Mouse (Mus musculus) splenic B cell, adult 2 months (primary cell): Measurements from ENCODE around the gene Ptpa.
A peak's percentile ranks its signal among the peaks of the same experiment; 100 is the strongest.

Experiments
- DNase-seq: peaks from one replicate; pipeline ENCODE4 v3.0.0-alpha.2; 2011; ENCODE audit warnings: low read depth, low spot score
- H3K27me3 ChIP-seq: 2 replicates; pipeline ENCODE4 v1.6.1; 2012; ENCODE audit warnings: mild to moderate bottlenecking, low read length, moderate library complexity, mixed read lengths; ENCODE audit not compliant: control insufficient read depth, poor library complexity, insufficient read depth, severe bottlenecking
- H3K36me3 ChIP-seq: 2 replicates; pipeline ENCODE4 v1.6.1; 2012; ENCODE audit warnings: mild to moderate bottlenecking, low read length, moderate library complexity, mixed read lengths; ENCODE audit not compliant: control insufficient read depth, poor library complexity, insufficient read depth, severe bottlenecking

Ptpa gene

DNA sequence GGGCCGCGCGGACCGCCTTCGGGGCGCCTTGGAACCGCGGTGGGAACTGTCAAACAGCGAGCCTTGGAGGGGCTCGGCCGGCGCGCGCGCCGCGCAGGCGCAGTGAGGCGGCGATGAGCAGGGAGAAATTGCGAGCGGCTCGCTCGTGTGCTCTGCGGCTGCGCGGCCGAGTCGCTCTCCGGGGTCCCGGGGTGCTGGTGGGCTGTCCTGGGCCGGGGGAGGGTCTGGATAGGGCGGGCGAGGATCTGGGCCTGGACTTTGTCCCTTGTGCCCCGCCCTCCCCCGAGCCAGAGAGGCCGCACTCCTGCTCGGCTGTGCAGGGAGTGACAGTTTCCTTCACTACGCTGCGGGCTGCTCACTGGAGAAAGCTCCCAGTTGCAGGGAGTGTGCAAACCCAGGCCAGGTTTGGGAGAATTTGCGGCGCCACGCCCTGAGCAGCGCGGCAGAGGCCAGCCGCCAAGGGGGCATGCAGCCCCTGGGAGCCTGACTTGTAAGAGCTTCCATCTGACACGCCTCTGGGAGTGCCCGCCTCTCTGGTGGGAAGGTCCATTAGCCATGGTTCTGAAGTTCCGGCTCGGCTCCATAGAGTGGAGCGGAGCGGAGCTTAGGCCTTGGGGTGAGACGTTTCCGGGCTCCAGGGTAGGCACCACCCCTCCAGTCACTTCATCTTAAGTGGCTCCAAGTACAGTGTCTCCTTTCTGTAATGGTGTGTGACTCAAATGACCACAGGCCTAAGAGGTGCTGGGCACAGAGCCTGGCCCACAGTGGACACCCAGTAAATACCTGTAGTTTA is 23.1 kb upstream of the Ptpa start:
- Histone ChIP-seq H3K36me3 (no peaks in the 10 kb centered on the region; the same call in 1 of the 2 replicates), H3K27me3 (no peaks in the 10 kb centered on the region)
- DNase-seq: peak; percentile 81

DNA sequence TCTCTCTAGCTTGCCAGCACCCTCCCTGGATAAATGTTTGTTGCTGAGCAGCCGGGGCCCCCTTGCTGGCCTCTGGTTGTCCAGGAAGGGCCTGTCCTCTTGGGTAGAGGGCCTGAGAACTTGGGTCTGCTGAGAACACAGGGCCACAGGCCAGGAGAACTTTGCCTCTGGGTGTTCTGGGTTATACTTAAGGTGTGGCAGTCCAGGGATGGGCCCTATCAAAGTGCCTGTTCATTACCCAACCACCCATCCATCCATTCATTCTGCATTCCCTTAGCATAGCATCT is 22.5 kb upstream of the Ptpa start:
- H3K36me3 ChIP-seq: no peaks in the 10 kb centered on the region; the same call in 1 of the 2 replicates
- no peak for DNase-seq
- no peaks in the 10 kb centered on the region for H3K27me3 ChIP-seq

DNA sequence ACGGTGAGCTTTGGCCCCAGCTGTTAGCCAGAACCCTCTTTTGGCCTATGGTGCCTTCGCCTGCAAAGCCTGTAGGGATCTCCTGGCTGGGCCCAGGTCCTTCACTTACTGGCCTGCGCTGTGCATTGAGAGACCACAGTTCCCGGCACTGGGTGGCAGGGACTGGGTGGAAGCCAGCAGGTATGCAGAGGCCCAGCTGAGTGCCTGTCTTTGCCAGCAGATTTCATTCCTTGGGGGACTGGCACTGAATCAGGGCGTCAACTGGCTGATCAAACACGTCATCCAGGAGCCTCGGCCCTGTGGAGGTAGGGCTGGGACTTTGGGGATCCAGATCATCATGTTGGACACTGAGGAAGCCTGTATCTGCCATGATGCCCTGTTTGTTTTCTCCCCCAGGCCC is 20.1 kb upstream of the Ptpa start:
- Histone ChIP-seq H3K36me3 (no peaks in the 10 kb centered on the region; the same call in 1 of the 2 replicates), H3K27me3 (no peaks in the 10 kb centered on the region)
- no peak for DNase-seq

GRCm38 (mm10) chr2:30396246-30396645 is 19.6 kb upstream of the Ptpa start:
- H3K27me3 ChIP-seq: no peaks in the 10 kb centered on the region
- H3K36me3 ChIP-seq: no peaks in the 10 kb centered on the region; the same call in 1 of the 2 replicates
- DNase-seq: no peak

DNA sequence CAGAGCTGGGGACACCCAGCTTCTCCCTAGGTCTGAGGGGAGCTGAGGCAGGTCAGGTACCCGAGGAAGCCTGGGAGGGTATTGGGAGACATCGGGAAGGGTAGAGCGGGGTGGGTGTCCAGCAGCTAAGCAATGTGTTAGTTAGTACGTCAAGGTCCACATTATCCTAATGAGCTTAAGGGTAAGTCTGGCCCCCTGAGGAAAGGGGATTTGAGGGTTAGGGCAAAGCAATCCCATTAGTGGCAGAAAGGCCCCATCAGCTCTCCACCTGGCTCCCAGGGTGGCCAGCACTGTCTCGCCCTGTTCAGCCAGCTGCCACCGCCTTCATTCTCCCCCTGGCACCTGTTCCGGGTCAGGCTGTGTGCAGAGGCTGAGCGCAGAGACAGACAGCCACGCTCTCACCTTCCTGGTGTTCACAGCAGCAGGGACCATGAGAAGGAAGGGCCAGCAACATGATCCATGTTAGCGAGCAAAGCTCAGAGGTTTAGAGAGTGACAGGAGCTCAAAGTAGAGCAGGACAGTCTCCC is 17.8 kb upstream of the Ptpa start:
- Histone ChIP-seq H3K36me3 (no peaks in the 10 kb centered on the region; the same call in 1 of the 2 replicates), H3K27me3 (no peaks in the 10 kb centered on the region)
- DNase-seq: no peak

- no peak for DNase-seq
- Histone ChIP-seq H3K36me3 (no peaks in the 10 kb centered on the region; the same call in 1 of the 2 replicates), H3K27me3 (no peaks in the 10 kb centered on the region)
Measured at GRCm38 (mm10) chr2:30399191-30400171, 16.4 kb upstream of the Ptpa start.

GRCm38 (mm10) chr2:30401581-30401980 is 14.3 kb upstream of the Ptpa start:
- Histone ChIP-seq H3K27me3 (no peaks in the 10 kb centered on the region), H3K36me3 (no peaks in the 10 kb centered on the region; the same call in 1 of the 2 replicates)
- no peak for DNase-seq

- no peaks in the 10 kb centered on the region for H3K27me3 ChIP-seq
- H3K36me3 ChIP-seq: no peaks in the 10 kb centered on the region; the same call in 1 of the 2 replicates
- DNase-seq: no peak
Measured at GRCm38 (mm10) chr2:30402351-30402826, 13.4 kb upstream of the Ptpa start.

GRCm38 (mm10) chr2:30402843-30403242 is 13.0 kb upstream of the Ptpa start:
- H3K27me3 ChIP-seq: no peaks in the 10 kb centered on the region
- no peaks in the 10 kb centered on the region; the same call in 1 of the 2 replicates for H3K36me3 ChIP-seq

DNA sequence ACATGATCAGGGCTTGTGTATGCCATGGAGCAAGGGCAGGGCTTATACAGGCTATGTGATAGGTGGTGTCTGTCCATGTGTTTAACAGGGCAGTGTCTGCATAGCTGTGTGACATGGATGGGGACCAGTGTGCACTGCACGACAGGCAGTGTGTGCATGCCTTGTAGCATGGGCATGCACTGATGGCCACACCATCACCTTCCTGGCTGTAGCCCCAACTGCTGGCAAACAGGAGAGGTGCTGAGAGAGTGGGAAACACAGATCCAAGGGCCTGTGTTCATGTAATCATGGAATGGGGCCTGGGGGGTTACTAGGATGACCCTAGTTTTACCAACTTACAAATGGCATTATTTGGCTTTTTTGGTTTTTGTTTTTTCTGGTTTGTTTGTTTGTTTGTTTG is 12.0 kb upstream of the Ptpa start:
- Histone ChIP-seq H3K27me3 (no peaks in the 10 kb centered on the region), H3K36me3 (no peaks in the 10 kb centered on the region)
- no peak for DNase-seq

More at GRCm38 (mm10) chr2:30402843-30403242, 13.0 kb upstream of the Ptpa start:
- DNase-seq: no peak

DNA sequence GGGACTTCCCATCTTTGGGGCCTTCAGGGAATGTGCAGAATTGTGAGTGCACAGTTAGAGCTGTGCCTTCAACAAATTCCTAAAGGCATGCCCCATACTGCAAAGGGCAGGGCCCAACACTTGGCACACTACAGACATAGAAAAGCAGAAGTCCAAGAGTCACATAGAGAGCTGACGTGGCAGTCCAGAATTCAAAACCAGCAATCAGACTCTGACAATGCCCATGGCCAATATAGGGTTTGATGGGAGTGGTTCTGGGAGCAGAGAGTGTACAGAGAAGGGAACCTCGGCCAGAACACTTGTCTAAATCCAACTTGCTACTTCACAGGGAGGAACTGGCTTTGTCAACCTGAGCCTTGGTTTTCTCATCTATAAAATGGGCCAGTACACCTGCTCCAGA is 8.6 kb upstream of the Ptpa start:
- H3K27me3 ChIP-seq: no peaks in the 10 kb centered on the region
- no peaks in the 10 kb centered on the region for H3K36me3 ChIP-seq
- peak; percentile 16 for DNase-seq

GRCm38 (mm10) chr2:30407778-30408177 is 8.1 kb upstream of the Ptpa start:
- H3K36me3 ChIP-seq: no peaks in the 10 kb centered on the region
- no peaks in the 10 kb centered on the region for H3K27me3 ChIP-seq
- DNase-seq: no peak

GRCm38 (mm10) chr2:30408452-30409100 is 7.3 kb upstream of the Ptpa start:
- H3K36me3 ChIP-seq: no peaks in the 10 kb centered on the region

DNA sequence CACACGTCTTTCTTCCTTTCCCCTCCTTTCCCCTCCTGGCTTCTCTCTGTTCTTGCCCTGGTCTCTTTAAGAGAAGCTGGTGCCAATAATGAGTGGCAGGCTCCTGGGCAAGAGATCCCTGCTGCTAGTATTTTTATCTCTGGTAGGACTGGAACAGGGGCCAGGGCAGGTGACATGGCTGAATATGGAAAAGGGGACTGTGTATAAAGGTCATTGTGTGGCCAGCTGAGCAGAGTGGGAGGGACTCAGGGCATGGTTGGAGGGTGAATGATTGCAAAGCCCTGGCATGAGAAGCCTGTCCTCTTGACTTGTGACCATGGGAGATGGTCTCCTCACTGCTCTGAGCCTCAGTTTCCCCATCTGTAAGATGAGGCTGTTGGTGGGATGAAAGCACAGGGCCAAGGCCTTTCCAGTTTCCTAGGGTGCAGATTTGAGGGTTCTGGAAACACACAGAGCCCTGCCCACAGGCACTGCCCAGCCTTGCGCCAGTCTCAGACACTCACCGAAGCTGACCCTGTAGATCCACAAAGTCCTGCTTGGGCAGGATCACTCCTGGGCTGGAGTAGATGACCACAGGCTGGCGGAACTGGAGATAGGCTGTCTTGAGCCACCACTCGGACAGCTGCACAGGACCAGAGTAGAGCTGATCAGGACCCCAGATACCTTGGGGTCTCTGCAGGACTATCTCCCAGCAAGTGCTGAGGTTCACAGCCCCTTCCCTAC is 6.2 kb upstream of the Ptpa start:
- H3K36me3 ChIP-seq: no peaks in the 10 kb centered on the region
- no peaks in the 10 kb centered on the region for H3K27me3 ChIP-seq
- DNase-seq: no peak

More at GRCm38 (mm10) chr2:30408452-30409100, 7.3 kb upstream of the Ptpa start:
- DNase-seq: peak; percentile 25
- no peaks in the 10 kb centered on the region for H3K27me3 ChIP-seq
